Mouse (Mus musculus) intestine, embryonic 14.5 days (tissue): ENCODE measurements around the gene Apeh. TPM values are rescaled to one million over a fixed set of nuclear protein-coding genes. Genes with fewer than 3 reads are reported as not detected.
A peak's percentile ranks its signal among the peaks of the same experiment; 100 is the strongest.

ENCODE experiments used
- ATAC-seq: fragments of 200-750 bp; cut with Nextera tagmentation; replicated peaks from 2 replicates; pipeline ENCODE4 v1.8.0; 2017; ENCODE audit warnings: low read depth, moderate number of reproducible peaks, moderate TSS enrichment, moderate library complexity; ENCODE audit not compliant: low FRiP score, low TSS enrichment
- DNase-seq: peaks from one replicate; pipeline ENCODE4 v3.0.0-alpha.2; 2018; ENCODE audit warnings: low spot score
- H3K27ac ChIP-seq: fragments of 300-500 bp; sonication (generic); 2 replicates; pipeline ENCODE4 v1.5.1; 2014; ENCODE audit warnings: low read depth, mild to moderate bottlenecking, control low read depth
- H3K27me3 ChIP-seq: fragments of 300-500 bp; sonication (generic); replicated peaks from 2 replicates; pipeline ENCODE4 v1.6.1; 2014; ENCODE audit warnings: low read length, control low read depth; ENCODE audit not compliant: control insufficient read depth, insufficient read depth
- H3K36me3 ChIP-seq: fragments of 300-500 bp; sonication (generic); 2 replicates; pipeline ENCODE4 v1.6.1; 2014; ENCODE audit warnings: low read length, control low read depth; ENCODE audit not compliant: control insufficient read depth, insufficient read depth
- H3K4me1 ChIP-seq: fragments of 300-500 bp; sonication (generic); replicated peaks from 2 replicates; pipeline ENCODE4 v1.6.1; 2014; ENCODE audit warnings: low read length, control low read depth, mixed read lengths; ENCODE audit not compliant: control insufficient read depth, insufficient read depth
- H3K4me2 ChIP-seq: fragments of 300-500 bp; sonication (generic); 2 replicates; pipeline ENCODE4 v1.6.1; 2014; ENCODE audit warnings: low read length
- H3K4me3 ChIP-seq: fragments of 300-500 bp; sonication (generic); 2 replicates; pipeline ENCODE4 v1.5.1; 2014; ENCODE audit warnings: low read depth, low read length, control low read depth, mixed read lengths
- H3K9ac ChIP-seq: fragments of 300-500 bp; sonication (generic); 2 replicates; pipeline ENCODE4 v1.6.1; 2014; ENCODE audit warnings: mild to moderate bottlenecking, low read length
- H3K9me3 ChIP-seq: fragments of 300-500 bp; sonication (generic); 2 replicates; pipeline ENCODE4 v1.6.1; 2016; ENCODE audit warnings: low read length, control low read depth; ENCODE audit not compliant: control insufficient read depth
- WGBS: fragments of 180-500 bp; shearing (Covaris S2); extraction: QIAGEN DNeasy Blood & Tissue Kit; methylation state at CpG from one replicate; pipeline ENCODE4 v1.1.7; 2014; 5-methylcytosine and 5-hydroxymethylcytosine counted together
- polyA plus RNA-seq: library from polyadenylated mRNA; unstranded; fragments of >200 nt; fragmentation: Nextera tagmentation; extraction: Ambion mirVana; gene quantifications from 2 replicates; pipeline ENCODE4 v1.2.1, GENCODE M21; 2014

Gene Apeh
- polyA plus RNA-seq, 1 experiment from 2014 or later = 57.7 TPM

- H3K27me3 ChIP-seq = no peaks in the 10 kb centered on the region
- H3K27ac ChIP-seq = no peak overlapping the region
- H3K36me3 ChIP-seq = no peaks in the 10 kb centered on the region
- WGBS = 90% methylated on average over 8 of the region's 8 CpGs
- H3K4me1 ChIP-seq = peaks cover 4% of the 10 kb centered on the region; the same call in 1 of the 2 replicates
- no peak overlapping the region for H3K4me3 ChIP-seq
- H3K4me2 ChIP-seq = no peak overlapping the region
- no peak for DNase-seq
- no peaks in the 10 kb centered on the region for H3K9me3 ChIP-seq
- no peak overlapping the region for H3K9ac ChIP-seq
- ATAC-seq = no peak
Observed at GRCm38 (mm10) chr9:108125731-108126130, 31.3 kb upstream of the Apeh start.

- no peaks in the 10 kb centered on the region for H3K27me3 ChIP-seq
- H3K4me3 ChIP-seq = no peak overlapping the region
- no peaks in the 10 kb centered on the region for H3K9me3 ChIP-seq
- H3K4me2 ChIP-seq = no peak overlapping the region
- ATAC-seq (no peak), DNase-seq (no peak)
- no peak overlapping the region for H3K9ac ChIP-seq
- 76% methylated on average over 4 of the region's 4 CpGs for WGBS
- no peak overlapping the region for H3K27ac ChIP-seq
- H3K4me1 ChIP-seq = peaks cover 18% of the 10 kb centered on the region; the same call in 1 of the 2 replicates
- no peaks in the 10 kb centered on the region for H3K36me3 ChIP-seq
Observed at GRCm38 (mm10) chr9:108123916-108124315, 29.5 kb upstream of the Apeh start.

DNA sequence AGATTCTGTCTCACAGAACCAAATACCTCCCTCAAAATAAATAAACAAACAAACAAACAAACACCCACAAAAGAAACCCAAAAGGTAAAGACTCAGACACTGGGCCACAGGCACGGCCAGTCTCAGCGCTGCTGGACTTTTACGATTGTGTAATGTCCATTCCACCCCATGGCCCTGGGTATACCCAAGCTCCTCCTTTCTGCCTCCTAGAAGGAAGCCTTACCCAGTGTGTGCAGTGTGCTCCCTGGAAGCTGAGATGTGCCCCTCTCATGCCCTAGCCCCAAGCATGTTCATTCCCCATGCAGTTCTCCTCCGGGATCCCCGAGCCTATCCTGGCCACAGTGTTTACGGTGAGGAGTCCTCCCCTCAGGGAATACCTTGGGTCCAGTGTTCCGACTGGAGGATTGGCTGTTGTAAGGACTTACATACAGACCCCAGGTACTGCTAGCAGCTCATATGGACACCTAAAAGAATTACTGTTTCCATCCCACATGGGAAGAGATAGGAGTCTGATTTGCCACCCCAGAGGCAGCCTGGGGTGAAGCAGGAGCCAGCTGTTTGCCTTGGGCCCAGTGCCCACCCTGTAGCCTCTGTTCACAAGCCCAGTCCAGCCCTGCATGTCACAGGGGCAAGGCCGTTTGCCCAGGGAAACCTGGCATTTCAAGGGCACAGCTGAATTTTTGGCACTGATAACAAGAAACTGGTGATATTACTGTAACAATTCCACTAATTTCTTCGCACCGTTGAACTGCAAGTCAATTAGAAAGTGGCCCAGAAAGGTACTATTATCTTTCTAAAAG, 27.0 kb upstream of the Apeh start:
- no peak for DNase-seq
- Histone ChIP-seq H3K4me3 (no peak overlapping the region), H3K9me3 (no peaks in the 10 kb centered on the region), H3K36me3 (no peaks in the 10 kb centered on the region), H3K4me2 (no peak overlapping the region), H3K27ac (no peak overlapping the region), H3K27me3 (no peaks in the 10 kb centered on the region), H3K9ac (no peak overlapping the region), H3K4me1 (peaks cover 23% of the 10 kb centered on the region)
- ATAC-seq = no peak
- 84% methylated on average over 10 of the region's 10 CpGs for WGBS

DNA sequence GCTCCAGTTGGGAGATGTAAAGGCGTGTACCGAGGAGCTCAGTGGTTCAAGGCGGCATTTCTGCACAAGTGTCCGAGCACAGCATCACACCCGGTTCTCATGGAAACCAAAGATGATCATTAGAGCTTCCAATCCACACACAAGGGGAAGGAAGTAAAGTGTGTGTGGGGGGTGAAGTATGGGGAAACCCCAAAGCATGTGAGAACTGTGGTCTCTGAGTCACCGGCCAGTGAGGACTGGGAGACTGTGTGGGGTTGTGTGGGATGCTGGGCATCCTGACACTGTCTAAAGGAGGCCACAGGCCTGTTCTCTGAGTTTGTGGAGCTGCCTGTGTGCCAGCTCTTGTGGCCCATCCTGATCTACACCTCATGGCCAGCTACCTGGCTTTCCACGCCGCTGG, 26.3 kb upstream of the Apeh start:
- Histone ChIP-seq H3K36me3 (no peaks in the 10 kb centered on the region), H3K27ac (no peak overlapping the region), H3K9me3 (no peaks in the 10 kb centered on the region), H3K27me3 (no peaks in the 10 kb centered on the region), H3K4me3 (no peak overlapping the region), H3K4me2 (no peak overlapping the region), H3K9ac (no peak overlapping the region), H3K4me1 (peaks cover 23% of the 10 kb centered on the region)
- WGBS = 92% methylated on average over 8 of the region's 8 CpGs
- DNase-seq (no peak), ATAC-seq (no peak)

GRCm38 (mm10) chr9:108119891-108120411, 25.5 kb upstream of the Apeh start:
- Histone ChIP-seq H3K36me3 (no peaks in the 10 kb centered on the region), H3K4me3 (no peak overlapping the region), H3K9me3 (no peaks in the 10 kb centered on the region), H3K4me1 (peaks cover 23% of the 10 kb centered on the region), H3K9ac (no peak overlapping the region), H3K27ac (peak overlapping the region; percentile 5; the same call in 1 of the 2 replicates), H3K4me2 (0 out of 2 replicates have a peak overlapping the region, but pooled peaks have one; percentile 2), H3K27me3 (no peaks in the 10 kb centered on the region)
- WGBS = 36% methylated on average over 10 of the region's 11 CpGs
- peak; percentile 68 for DNase-seq
- ATAC-seq = peak; percentile 82

GRCm38 (mm10) chr9:108117143-108117542, 22.7 kb upstream of the Apeh start:
- no peak overlapping the region for H3K4me3 ChIP-seq
- H3K4me2 ChIP-seq = no peak overlapping the region
- no peaks in the 10 kb centered on the region for H3K27me3 ChIP-seq
- H3K4me1 ChIP-seq = peaks cover 23% of the 10 kb centered on the region
- no peak overlapping the region for H3K9ac ChIP-seq
- 0 out of 2 replicates have a peak, but pooled peaks cover 6% of the 10 kb centered on the region for H3K9me3 ChIP-seq
- no peaks in the 10 kb centered on the region for H3K36me3 ChIP-seq
- peak overlapping the region; percentile 47; the same call in 1 of the 2 replicates for H3K27ac ChIP-seq
- DNase-seq (no peak), ATAC-seq (no peak)
- 56% methylated on average over 4 of the region's 4 CpGs for WGBS

- ATAC-seq = no peak
- WGBS = 62% methylated on average over 43 of the region's 43 CpGs
- no peak overlapping the region for H3K4me3 ChIP-seq
Observed at GRCm38 (mm10) chr9:108115290-108116077, 21.1 kb upstream of the Apeh start.

GRCm38 (mm10) chr9:108112719-108113340, 18.4 kb upstream of the Apeh start:
- WGBS = 95% methylated on average over 18 of the region's 18 CpGs
- H3K27ac ChIP-seq = no peak overlapping the region
- ATAC-seq = no peak

More at GRCm38 (mm10) chr9:108115290-108116077, 21.1 kb upstream of the Apeh start:
- Histone ChIP-seq H3K9ac (no peak overlapping the region), H3K27me3 (no peaks in the 10 kb centered on the region), H3K36me3 (no peaks in the 10 kb centered on the region), H3K27ac (no peak overlapping the region), H3K4me2 (no peak overlapping the region), H3K4me1 (peaks cover 30% of the 10 kb centered on the region), H3K9me3 (0 out of 2 replicates have a peak, but pooled peaks cover 6% of the 10 kb centered on the region)
- DNase-seq = no peak

More at GRCm38 (mm10) chr9:108112719-108113340, 18.4 kb upstream of the Apeh start:
- Histone ChIP-seq H3K27me3 (no peaks in the 10 kb centered on the region), H3K4me2 (no peak overlapping the region), H3K4me1 (peaks cover 22% of the 10 kb centered on the region), H3K4me3 (no peak overlapping the region), H3K9ac (no peak overlapping the region), H3K36me3 (no peaks in the 10 kb centered on the region), H3K9me3 (0 out of 2 replicates have a peak, but pooled peaks cover 6% of the 10 kb centered on the region)
- DNase-seq = no peak
